Mouse (Mus musculus) heart, adult 2 months (tissue): ENCODE results near the gene Ddx11. TPM values are rescaled to one million over a fixed set of nuclear protein-coding genes. Genes with fewer than 3 reads are reported as not detected.

Experiments
- DNase-seq, 2 experiments: peaks; one replicate each; pipeline ENCODE4 v3.0.0; 2021
- H3K27ac ChIP-seq: fragments of 200-600 bp; 2 replicates; pipeline ENCODE4 v1.8.1; 2022
- H3K27me3 ChIP-seq: fragments of 200-500 bp; 2 replicates; pipeline ENCODE4 v1.6.1; 2012; ENCODE audit warnings: mild to moderate bottlenecking, low read length, inconsistent platforms, mixed read lengths; ENCODE audit not compliant: control insufficient read depth, insufficient read depth
- H3K36me3 ChIP-seq: fragments of 200-500 bp; 2 replicates; pipeline ENCODE4 v1.6.1; 2012; ENCODE audit warnings: low read length, inconsistent platforms; ENCODE audit not compliant: control insufficient read depth, insufficient read depth
- H3K4me1 ChIP-seq: fragments of 200-500 bp; 2 replicates; pipeline ENCODE4 v1.6.1; 2011; ENCODE audit warnings: low read length; ENCODE audit not compliant: control insufficient read depth, insufficient read depth
- H3K4me3 ChIP-seq: fragments of 200-600 bp; 2 replicates; pipeline ENCODE4 v1.8.1; 2022
- H3K79me2 ChIP-seq: fragments of 200-500 bp; replicated peaks from 2 replicates; pipeline ENCODE4 v1.6.1; 2012; ENCODE audit warnings: mild to moderate bottlenecking, inconsistent platforms, low read length, moderate library complexity, mixed read lengths; ENCODE audit not compliant: control insufficient read depth, insufficient read depth
- H3K9ac ChIP-seq: fragments of 200-500 bp; 2 replicates; pipeline ENCODE4 v1.6.1; 2012; ENCODE audit warnings: low read depth, mild to moderate bottlenecking, control low read depth, inconsistent platforms, low read length, mixed read lengths
- CTCF ChIP-seq: fragments of 200-600 bp; IDR thresholded peaks from 2 replicates; pipeline ENCODE4 v1.8.1; 2022; ENCODE audit warnings: antibody characterized with exemption, mild to moderate bottlenecking, moderate library complexity
- EP300 ChIP-seq: fragments of 200-500 bp; IDR thresholded peaks from 2 replicates; pipeline ENCODE4 v1.6.1; 2011; ENCODE audit warnings: low read depth, low read length, control low read depth; ENCODE audit not compliant: insufficient read depth
- POLR2A ChIP-seq: fragments of 200-500 bp; IDR thresholded peaks from 2 replicates; pipeline ENCODE4 v1.6.1; 2011; ENCODE audit warnings: mild to moderate bottlenecking, low read depth, low read length, control low read depth; ENCODE audit not compliant: insufficient read depth
- WGBS: fragments of 180-500 bp; shearing (Covaris S2); methylation state at CpG from one replicate; pipeline ENCODE4 v1.1.7; 2018; 5-methylcytosine and 5-hydroxymethylcytosine counted together
- intact Hi-C: fragments of 180-260 bp; cut with DNase I; formaldehyde crosslinking; loops from one replicate; pipeline ENCODE4 v1.15.1; 2025
- polyA plus RNA-seq: library from polyadenylated mRNA; depleted of rRNA; stranded (reverse); fragments of >200 nt; gene quantifications from 2 replicates; pipeline ENCODE4 v1.2.3, GENCODE M21; 2012; rRNA removed
- total RNA-seq, 2 experiments: library from RNA; stranded (reverse); gene quantifications; 2 replicates each; pipeline ENCODE4 v1.2.3; 2021

Ddx11 gene
- total and polyA plus RNA-seq, 3 experiments: 1.2 to 1.3 (median 1.3) TPM

- TF ChIP-seq EP300: no peak
- no peak for TF ChIP-seq POLR2A
- no peak for TF ChIP-seq CTCF
- Histone ChIP-seq H3K27ac (no peak overlapping the region), H3K27me3 (no peaks in the 10 kb centered on the region), H3K9ac (no peak overlapping the region), H3K4me1 (no peaks in the 10 kb centered on the region), H3K4me3 (no peak overlapping the region), H3K36me3 (no peaks in the 10 kb centered on the region), H3K79me2 (no peaks in the 10 kb centered on the region)
- 84% methylated on average over 8 of the region's 8 CpGs for WGBS
- intact Hi-C loops: no loop called here
- no peak for DNase-seq
Observed at GRCm38 (mm10) chr17:66190577-66190976, 67.3 kb downstream of the Ddx11 start.

GRCm38 (mm10) chr17:66197041-66197440 is 73.7 kb downstream of the Ddx11 start:
- no peaks in the 10 kb centered on the region for H3K79me2 ChIP-seq
- TF ChIP-seq POLR2A (no peak), CTCF (peak; percentile 61), EP300 (no peak)
- H3K36me3 ChIP-seq: no peaks in the 10 kb centered on the region
- H3K9ac ChIP-seq: no peak overlapping the region
- no peak overlapping the region for H3K27ac ChIP-seq
- 36% methylated on average over 3 of the region's 3 CpGs for WGBS
- DNase-seq: no peak
- H3K27me3 ChIP-seq: no peaks in the 10 kb centered on the region; the same call in 1 of the 2 replicates
- intact Hi-C loops: no loop called here
- no peak overlapping the region for H3K4me3 ChIP-seq
- no peaks in the 10 kb centered on the region for H3K4me1 ChIP-seq

Other genes with a start within 250 kb of the Ddx11 start
- gene Ralbp1, start 237.7 kb upstream of the Ddx11 start, total RNA-seq: 10 to 100 TPM; 36.0 to 39.1 TPM
- gene Ralbp1, start 237.7 kb upstream of the Ddx11 start, polyA plus RNA-seq: 16.5 and 20.3 TPM in 2 replicates
- gene Twsg1, start 172.3 kb upstream of the Ddx11 start, total RNA-seq: 10 to 100 TPM; 76.1 to 79.0 TPM
- 41.7 and 83.0 TPM in 2 replicates for gene Twsg1, start 172.3 kb upstream of the Ddx11 start, polyA plus RNA-seq
- 10 to 100 TPM; 18.7 to 22.2 TPM for gene Ankrd12, start 46.4 kb upstream of the Ddx11 start, total RNA-seq
- gene Ankrd12, start 46.4 kb upstream of the Ddx11 start, polyA plus RNA-seq: 2.6 and 7.1 TPM in 2 replicates
- 1,000 to 10,000 TPM; 1,138 to 1,275 TPM for gene Ndufv2, start 22.0 kb upstream of the Ddx11 start, total RNA-seq
- 270 and 461 TPM in 2 replicates for gene Ndufv2, start 22.0 kb upstream of the Ddx11 start, polyA plus RNA-seq
- 10 to 100 TPM; 19.2 to 21.5 TPM for gene Washc1, start 12.0 kb upstream of the Ddx11 start, total RNA-seq
- 21.1 and 23.6 TPM in 2 replicates for gene Washc1, start 12.0 kb upstream of the Ddx11 start, polyA plus RNA-seq